Mouse (Mus musculus): ENCODE data around the gene Cox19.

The Cox19 gene

DNA sequence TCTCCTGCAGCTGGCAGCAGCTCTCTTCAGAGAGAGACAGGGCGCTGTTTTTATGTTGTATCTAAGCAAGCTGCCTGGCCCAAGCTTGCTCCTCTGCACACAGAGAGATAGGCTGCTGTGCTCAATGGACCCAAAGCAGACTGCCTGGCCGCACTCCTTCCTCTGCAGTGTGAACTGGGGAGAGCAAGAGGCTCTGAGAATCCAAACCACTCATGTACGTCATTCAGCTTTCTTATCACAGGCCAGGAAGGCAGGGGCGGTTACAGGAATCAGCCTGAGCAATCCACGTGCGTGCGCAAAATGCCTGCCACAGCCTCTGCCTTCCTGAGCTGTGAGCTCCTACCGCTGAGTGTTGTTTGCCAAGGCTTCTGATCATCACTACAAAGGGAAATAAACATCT lies 31.5 kb upstream of the Cox19 start:
- in situ Hi-C loops (cut with MboI, MseI), result no loop called here

DNA sequence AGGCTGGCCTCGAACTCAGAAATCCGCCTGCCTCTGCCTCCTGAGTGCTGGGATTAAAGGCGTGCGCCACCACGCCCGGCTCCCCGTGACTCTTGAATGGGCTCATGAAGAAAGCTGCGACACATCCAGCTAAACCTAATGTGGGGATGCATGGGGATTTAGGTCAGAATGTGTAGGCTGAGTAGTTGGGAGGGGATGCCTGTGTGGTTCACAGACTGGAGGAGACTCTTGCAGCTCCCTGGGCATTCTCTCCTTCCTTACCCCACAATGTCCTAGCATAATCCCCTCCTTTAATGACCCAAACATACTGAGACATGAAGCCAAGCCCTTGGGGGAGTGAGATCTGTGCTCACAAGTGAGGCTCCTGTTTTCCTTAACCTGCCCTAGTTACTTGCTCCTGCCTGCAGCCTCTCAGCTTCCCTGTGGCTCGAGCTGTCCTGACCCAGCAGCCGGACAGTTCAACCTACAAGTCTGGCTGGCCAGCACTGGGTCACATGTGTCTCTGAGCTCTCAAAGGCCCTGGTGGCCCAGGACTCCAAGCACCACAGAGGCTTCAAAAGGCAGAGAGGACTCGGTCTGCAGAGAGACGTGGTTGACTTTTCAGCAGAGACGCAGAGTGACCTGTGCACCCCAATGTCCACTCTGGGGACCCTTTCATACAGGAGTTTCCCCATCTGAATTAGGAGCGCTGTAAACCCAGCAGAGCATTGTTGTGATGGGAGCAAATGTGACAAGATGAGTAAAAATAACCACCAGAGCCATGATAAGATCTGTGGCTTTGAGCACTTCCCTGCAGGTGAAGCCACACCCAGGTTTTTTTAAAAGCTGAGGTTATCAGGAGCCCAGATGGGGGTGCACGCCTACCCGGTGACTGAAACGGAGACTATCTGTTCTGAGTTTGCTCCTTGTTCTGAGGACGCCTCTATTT lies 30.6 kb upstream of the Cox19 start:
- in situ Hi-C loops (cut with MboI, MseI), result no loop called here

DNA sequence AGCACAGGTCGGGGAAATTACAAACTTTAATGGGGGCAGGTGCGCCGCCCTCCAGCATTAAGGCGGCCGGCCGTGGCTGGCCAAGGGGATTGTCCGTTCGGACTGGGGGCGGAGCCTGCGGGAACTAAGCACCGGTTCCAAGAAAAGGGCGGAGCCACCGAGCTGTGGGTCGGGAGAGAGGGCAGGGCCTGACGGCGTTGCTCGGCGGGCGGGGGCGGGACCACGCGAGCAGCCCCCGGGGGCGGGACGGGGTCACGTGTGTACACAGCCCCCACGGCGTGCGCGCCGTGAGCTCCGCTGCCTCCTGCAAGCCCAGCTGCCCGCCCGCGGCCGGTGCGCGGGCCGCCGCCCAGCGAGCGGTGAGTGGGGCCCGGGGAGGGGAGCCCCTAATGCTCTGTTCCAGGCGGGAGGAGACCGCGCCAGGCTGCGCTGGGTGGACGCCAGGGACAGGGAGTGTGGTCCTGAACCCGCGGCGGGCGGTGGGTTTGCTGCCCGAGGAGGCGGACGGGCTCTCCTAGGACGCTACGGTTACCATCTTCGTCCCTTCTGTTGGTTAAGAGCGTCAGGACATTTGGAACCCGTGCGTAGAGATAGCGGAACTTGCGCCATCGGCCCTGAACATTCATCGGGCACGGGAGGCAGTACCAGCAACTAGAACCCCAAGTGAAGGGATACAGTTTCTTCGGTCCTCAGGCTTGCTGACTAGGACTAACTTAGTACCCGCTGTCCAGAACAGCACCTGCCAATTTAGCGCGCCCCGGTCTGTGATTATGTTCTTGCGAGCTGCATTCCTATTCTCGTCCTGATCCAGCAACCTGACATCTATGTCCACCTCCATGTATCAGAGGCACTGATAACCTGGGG lies 29.4 kb upstream of the Cox19 start:
- in situ Hi-C loops (cut with MboI, MseI), result no loop called here

DNA sequence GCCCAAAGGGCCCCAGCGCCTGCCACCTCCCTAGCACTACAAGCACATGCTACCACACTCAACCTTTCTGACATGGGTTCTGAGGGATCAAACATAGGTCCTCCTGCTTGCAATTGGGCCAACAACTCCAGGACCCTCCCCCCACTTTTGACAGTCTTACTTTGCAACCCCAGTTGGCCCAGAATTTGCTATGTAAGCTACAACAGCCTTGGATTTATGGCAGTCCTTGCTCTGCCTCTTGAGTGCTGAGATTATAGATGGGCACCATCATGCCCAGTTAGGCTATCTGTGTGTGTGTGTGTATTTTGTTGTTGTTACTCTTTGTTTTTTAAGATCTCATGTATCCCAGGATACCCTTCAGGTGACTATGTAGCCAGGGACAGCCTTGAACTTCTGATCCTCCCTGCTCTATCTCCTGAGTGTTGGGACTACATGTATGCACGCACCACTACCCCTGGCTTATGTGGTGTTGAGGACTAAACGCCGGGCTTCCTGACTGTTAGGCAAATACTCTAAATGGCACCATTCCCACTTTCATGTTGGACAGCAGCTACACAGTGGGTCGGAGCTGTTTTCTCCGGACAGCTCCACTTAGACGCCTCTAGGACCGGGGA lies 28.7 kb upstream of the Cox19 start:
- in situ Hi-C loops (cut with MboI, MseI), result no loop called here

DNA sequence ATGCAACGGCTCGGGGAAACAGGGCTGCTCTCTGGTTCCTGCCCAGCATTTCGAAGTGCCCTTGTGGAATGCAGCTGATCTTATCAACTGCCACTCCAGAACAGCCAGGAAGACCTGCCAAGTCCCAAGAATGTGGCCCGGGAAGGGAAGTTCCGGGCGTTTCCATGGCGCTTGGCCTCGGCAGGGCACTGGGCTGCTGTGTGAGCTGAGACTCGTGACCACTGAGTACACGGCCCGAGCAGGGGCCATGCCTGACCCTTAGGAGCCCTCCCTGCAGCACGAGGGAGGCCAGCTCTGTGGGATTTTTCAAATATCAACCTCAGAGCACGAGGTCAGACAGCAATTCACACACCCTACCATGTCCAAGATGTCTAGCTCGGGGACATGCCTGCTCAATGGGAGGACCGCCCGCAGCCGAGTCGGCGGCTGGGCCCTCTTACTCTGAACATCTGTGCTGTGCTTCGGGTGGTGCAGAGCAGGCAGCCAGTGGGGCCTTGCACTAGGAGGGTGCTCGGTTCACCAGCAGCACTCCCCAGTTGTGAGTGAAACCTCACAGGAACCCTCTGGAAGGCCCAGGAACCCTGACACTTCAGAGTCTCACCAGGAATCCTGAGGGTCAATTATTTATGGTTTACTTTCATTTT lies 27.9 kb upstream of the Cox19 start:
- in situ Hi-C loops (cut with MboI, MseI), result no loop called here

DNA sequence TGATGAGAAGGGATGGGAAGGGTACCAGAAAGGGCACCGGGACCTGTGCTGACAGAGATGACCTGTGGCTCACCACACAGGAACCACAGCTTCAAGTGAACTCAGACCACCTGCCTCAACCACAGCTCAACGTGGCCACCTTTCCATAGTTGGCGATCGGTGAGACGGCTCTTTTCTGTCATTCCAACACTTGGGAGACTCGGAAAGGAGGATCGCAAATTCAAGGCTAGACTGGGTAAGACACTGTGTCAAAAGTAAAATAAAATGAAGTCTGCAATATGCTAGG lies 27.0 kb upstream of the Cox19 start:
- in situ Hi-C loops (cut with MboI, MseI), result no loop called here

DNA sequence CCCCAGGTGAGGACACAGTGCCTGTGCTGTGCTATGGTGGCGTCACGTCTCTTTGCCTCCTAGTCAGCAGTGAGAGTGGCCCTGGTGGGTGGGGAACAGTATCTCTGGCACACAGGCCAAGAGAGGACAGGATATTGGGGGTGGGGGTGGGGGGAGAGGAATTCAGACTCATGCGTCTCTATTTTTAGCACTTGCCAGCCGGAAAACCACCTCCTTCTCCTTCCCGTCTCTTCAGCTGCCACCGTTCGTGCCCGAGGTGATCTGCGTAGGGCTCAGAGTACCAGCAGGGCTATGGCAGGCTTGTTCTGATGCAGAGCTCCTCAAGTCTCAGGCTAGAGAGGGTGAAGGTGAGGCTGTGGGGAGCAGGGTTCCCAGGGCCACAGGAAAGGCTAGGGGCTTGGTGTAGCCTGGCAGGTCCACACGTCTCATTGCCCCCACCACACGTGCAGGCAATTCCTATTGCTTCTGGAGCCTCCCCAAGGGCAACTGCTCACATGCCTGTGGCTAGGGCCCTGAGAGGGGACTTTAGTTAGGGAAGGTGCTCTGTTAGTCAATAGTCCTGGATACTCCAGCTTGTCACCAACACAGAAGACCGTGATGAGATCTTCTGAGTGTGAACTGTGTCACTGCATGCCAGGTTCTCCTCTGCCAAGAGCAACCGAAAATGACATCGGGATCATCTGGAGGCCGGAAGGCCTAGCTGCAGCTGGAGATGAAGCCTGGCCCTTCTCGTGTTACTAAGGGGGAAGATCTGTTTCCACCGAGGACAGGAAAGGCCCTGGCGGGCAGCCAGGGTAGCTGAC lies 26.5 kb upstream of the Cox19 start, which contains the start of gene Gpr146:
TSS of gene Gpr146 (plus strand) at position 230 of the 803 bp plus-strand sequence.
- in situ Hi-C loops (cut with MboI, MseI), result no loop called here

DNA sequence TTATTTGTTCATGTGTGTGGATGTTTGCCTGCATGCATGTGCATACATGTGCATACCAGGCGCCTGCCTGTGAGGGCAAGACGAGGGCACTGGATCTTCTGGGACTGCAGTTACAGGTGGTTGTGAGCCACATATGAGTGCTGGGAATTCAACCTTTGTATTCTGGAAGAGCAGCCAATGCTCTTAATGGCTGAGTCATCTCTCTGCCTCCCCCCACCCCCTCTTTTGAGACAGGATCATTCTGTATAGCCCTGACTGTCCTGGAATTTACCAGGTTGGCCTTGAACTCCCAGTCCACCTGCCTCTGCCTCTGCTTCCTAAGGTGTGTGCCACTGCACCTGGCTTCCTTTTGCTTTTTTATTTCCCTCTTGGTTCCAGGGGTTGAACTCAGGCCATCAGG lies 23.6 kb upstream of the Cox19 start:
- in situ Hi-C loops (cut with MboI, MseI), result no loop called here

DNA sequence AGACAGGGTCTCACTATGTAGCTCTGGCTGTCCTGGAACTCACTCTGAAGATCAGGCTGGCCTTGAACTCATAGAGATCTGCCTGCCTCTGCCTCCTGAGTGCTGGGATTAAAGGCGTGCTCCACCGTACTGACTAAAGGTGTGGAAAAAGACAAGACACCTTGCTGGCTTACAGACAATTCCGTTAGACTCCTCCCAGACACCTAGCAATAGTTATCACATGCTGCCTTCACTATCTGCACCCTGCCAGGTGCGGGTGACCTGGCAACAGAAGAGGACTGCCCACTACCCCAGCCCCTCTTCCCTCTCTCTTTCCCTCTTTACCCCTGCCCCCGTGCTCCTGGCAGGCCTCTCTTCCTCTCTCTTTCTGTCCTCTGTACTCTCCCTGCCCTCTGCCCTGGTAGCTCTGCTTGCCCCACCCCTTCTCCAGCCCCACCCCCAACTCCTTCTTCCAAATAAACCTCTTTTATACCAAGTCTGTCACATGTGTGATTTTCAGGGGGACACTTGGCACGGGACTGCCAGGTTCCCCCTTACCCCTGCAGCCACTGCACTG lies 22.7 kb upstream of the Cox19 start:
- in situ Hi-C loops (cut with MboI, MseI), result no loop called here

DNA sequence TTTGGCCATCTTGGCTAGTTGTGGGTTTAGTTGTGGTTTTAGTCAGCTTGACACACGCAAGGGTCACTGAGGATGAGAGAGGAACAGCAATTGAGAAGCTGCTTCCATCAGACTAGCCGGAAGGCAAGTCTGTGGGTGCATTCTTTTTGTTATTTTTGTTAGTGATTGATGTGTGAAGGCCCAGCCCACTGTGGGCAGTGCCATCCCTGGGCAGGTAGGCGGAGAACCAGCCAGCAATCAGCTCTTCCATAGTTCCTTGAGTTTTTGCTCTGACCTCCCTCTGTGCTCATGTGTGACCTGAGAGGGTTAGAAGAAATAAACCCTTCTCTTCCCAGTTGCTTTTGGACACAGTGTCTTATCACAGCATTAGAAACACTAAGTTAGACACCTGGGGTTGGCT lies 21.9 kb upstream of the Cox19 start:
- in situ Hi-C loops (cut with MboI, MseI), result no loop called here

DNA sequence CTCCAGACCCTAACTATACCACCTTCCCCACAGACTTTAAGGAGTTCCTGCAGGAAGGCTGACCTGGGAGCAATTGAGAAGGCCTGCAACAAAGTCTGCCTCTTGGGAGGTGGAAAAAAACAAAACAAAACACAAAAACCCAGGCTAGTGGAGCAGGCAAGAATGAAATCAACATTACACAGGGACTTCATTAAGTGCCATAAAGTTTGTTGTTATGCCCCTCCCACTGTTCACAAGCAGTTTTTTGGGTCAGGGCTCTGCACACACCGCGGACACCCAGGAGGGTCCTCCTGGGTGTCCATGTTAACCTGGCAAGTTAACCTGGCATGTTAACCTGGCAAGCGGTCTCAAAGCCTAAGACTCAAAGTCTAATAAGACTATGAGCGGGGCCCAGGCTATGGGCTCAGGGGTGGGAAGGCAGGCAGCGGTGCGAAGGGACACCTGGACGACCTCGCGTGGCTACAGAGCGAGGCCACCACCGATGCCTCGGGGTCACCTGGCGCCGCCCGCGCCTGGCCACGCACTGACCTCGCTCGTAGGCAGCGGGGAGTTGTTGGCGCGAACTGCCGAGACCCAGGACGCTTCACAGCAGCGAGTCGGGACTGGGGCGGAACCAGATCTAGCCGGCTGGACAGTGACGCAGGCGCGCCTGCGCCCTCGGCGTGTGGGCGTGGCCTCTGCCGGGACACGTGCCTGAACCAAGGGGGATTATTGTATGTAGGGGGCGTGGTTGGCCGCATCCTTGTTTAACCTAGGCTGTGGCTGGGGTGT lies 20.6 kb upstream of the Cox19 start:
- in situ Hi-C loops (cut with MboI, MseI), result no loop called here

DNA sequence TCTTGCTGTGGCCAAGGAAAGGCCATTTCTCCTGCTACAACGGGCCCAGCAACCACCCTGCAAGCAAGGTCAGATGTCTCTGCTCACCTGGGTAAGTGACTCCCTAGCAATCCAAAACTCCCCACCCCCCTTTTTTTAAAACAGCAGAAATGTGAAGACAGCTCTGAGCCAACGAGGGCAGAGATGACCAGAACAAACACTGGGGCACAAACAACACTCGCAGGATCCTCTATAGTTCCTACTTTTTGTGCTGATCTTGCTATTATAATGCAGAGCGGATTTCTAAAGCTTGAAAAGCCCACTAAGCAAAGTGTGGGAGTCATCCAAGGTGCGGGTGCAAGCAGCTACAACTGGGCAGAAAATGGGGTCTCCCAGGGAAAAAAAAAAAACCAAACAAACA lies 19.9 kb upstream of the Cox19 start:
- in situ Hi-C loops (cut with MboI, MseI), result no loop called here

DNA sequence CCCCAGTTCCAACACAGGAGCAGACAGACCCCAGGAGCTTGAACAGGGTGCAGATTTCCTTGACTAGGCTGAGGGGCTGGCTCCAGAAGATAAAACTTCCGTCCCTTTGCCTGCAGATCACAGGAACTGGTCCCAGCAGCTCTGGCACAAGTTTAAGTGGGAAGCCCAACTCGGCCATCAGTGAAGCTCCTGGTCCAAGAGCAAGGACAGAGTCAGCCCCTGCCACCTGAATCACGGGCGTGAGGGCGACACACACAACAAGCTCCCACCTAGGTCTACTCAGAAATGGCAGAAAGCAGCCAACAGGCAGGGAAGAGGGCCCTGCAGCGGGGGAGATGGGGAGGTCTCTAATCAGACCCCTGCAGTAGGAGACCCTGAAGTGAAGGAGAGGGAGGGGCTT lies 19.1 kb upstream of the Cox19 start:
- in situ Hi-C loops (cut with MboI, MseI), result no loop called here

DNA sequence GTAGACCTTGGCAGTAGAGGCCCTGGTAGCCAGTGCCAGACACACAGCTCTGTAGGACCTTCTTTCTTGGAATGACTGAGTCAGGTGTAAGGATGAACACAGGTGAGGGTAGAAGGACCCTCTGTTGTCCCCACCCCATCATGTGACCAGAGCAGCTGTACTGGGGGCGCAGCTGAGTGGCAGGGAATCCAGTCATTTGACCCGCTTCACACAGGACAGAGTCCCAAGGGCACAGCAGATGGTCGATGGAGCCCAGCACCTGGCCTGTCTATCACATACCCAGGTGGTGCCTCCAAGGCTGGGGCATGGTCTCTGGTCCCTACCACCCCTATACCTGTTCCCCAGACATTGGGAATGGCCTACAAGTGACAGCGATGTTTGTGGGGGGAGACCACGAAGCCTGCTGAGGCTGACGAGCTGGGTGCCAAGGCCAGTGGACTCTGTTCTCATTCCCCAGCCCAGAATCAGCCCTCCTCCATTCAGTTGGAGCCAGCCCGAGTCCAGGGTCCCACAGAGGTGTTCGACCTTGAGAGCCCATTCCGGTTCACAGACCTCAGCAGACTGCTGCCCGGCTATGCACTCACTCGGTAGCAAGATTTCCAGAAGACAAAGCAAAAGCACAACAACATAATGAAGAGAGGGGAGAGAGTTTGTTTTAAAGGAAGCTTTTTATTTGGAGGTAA lies 17.6 kb upstream of the Cox19 start:
- in situ Hi-C loops (cut with MboI, MseI), result no loop called here

DNA sequence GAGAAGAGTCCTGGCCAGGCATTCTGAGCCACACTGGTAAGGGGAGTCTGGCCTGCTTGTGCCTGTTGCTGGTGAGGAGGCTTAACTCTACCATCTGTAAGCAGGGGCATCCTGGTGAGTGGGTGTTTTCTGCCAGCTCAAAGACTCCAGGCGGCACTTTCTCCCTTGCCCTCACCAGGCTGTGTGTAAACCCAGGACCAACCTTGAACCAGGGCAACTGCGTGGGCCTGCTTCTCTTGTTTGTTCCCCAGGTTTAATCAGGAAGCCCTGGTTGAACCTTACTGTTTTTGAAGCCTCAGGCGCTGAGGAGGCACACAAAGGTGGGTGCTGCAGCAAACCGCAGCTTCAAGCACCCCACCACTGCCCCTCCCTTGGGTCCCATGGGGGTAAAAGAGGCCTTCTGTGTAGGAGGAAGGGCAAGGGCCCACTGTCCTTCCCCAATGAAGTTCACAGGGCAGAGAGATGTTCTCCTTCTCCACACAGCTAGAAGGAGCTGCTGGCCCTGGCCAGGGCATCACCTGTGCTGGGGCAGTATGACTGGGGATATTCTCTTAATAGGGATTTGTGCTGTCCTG lies 16.8 kb upstream of the Cox19 start:
- in situ Hi-C loops (cut with MboI, MseI), result no loop called here

DNA sequence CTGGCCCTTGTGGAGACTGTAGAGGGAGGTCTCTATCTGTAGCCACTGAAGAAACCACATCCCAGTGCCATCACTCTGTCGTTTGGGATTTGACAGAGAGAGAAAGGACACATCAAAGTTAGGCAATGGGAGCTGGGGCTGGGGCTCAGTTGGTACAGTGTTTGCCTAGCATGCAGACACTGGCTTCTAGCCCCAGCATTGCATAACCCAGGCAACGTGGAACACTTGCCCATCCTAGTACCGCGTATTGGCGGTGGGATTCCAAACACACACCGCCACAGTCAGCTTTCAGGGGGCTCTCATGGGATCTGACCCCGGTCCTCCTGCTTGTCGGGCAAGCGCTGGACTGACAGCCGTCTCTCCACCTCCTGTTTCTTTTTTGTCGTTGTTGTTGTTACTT lies 15.3 kb upstream of the Cox19 start:
- in situ Hi-C loops (cut with MboI, MseI), result no loop called here

DNA sequence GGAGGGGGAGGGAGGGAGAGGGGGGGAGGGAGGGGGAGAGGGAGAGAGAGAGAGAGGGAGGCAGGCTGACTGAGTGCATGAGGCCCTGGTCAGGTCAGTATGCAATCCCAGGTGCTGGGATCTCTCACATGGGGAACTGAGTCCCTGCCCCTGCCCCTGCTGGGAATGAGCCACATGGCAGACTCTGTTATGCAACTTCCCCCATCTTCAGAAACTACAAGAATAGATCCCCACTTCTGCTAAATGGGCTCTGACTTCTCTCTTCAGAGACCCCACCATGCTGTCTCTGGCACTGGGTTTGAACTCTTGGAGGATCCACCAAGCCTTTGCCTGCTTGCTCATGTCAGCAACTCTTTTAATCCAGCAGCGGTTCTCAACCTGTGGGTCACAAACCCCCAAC lies 14.6 kb upstream of the Cox19 start:
- in situ Hi-C loops (cut with MboI, MseI), result no loop called here

DNA sequence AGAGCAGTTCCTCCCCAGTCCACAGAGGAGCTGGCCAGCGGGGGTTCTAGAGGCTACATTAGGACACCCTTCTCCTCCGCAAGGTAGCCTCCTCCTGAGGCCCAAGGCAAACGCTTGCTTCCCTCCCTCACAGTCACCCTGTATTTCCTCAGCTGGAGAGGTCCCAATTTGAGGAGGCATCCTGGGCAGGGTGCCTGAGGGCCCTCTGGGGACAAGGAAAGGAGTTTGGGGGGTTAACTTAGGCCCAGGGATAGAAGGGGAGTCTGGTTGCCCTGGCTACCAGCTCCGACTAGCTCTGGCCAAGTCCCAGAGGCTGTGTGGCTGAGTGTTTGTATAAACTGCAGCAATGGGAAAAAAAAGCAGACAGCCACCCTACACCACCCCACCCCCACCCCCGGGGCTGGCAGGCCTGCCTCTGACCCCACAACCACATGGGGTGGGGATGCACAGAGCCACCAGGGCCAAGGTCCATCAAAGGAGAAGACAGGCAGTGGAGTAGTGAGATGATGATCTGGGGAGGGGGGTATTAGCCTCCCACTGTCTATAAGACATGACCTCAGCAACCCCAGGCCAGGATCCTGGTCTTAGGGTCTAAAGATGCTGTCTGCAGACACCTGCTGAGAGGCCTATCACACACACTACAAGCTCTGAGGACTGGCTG lies 13.8 kb upstream of the Cox19 start:
- in situ Hi-C loops (cut with MboI, MseI), result no loop called here
